Mouse (Mus musculus) forebrain, embryonic 14.5 days (tissue): ENCODE results near the gene Shb. TPM values are rescaled to one million over a fixed set of nuclear protein-coding genes. Genes with fewer than 3 reads are reported as not detected.

Experiments
- ATAC-seq: fragments of 200-750 bp; cut with Nextera tagmentation; 2 replicates; pipeline ENCODE4 v1.8.0; 2017; ENCODE audit warnings: mild to moderate bottlenecking, moderate library complexity
- DNase-seq: peaks from one replicate; pipeline ENCODE4 v3.0.0-alpha.2; 2015; ENCODE audit warnings: low spot score
- H3K27ac ChIP-seq: fragments of 300-500 bp; sonication (generic); 2 replicates; pipeline ENCODE4 v1.5.1; 2014; ENCODE audit warnings: low read depth, mild to moderate bottlenecking, control low read depth, low read length, moderate library complexity
- H3K27me3 ChIP-seq: fragments of 300-500 bp; sonication (generic); replicated peaks from 2 replicates; pipeline ENCODE4 v1.6.1; 2014; ENCODE audit warnings: low read length, control low read depth, mixed read lengths; ENCODE audit not compliant: control insufficient read depth, insufficient read depth
- H3K36me3 ChIP-seq: fragments of 300-500 bp; sonication (generic); 2 replicates; pipeline ENCODE4 v1.6.1; 2014; ENCODE audit warnings: low read length, control low read depth; ENCODE audit not compliant: control insufficient read depth, insufficient read depth
- H3K4me1 ChIP-seq: fragments of 300-500 bp; sonication (generic); 2 replicates; pipeline ENCODE4 v1.6.1; 2014; ENCODE audit warnings: antibody characterized with exemption, low read length, control low read depth; ENCODE audit not compliant: control insufficient read depth, insufficient read depth
- H3K4me2 ChIP-seq: fragments of 300-500 bp; sonication (generic); 2 replicates; pipeline ENCODE4 v1.6.1; 2014; ENCODE audit warnings: mild to moderate bottlenecking, control low read depth, low read length
- H3K4me3 ChIP-seq: fragments of 300-500 bp; sonication (generic); 2 replicates; pipeline ENCODE4 v1.5.1; 2014; ENCODE audit warnings: low read depth, low read length, control low read depth
- H3K9ac ChIP-seq: fragments of 300-500 bp; sonication (generic); 2 replicates; pipeline ENCODE4 v1.6.1; 2014; ENCODE audit warnings: mild to moderate bottlenecking, low read length, control low read depth, moderate library complexity
- H3K9me3 ChIP-seq: fragments of 300-500 bp; sonication (generic); replicated peaks from 2 replicates; pipeline ENCODE4 v1.6.1; 2016; ENCODE audit warnings: low read length, control low read depth, mixed read lengths; ENCODE audit not compliant: control insufficient read depth
- WGBS: fragments of 180-500 bp; shearing (Covaris S2); extraction: QIAGEN DNeasy Blood & Tissue Kit; methylation state at CpG from one replicate; pipeline ENCODE4 v1.1.7; 2014; 5-methylcytosine and 5-hydroxymethylcytosine counted together
- polyA plus RNA-seq: library from polyadenylated mRNA; unstranded; fragments of >200 nt; fragmentation: Nextera tagmentation; extraction: Ambion mirVana; gene quantifications from 2 replicates; pipeline ENCODE4 v1.2.1, GENCODE M21; 2014

The Shb gene
- polyA plus RNA-seq, 1 experiment from 2014 or later, result 14.5 TPM

GRCm38 (mm10) chr4:45503380-45503779, 28.9 kb downstream of the Shb start:
- ATAC-seq (no peak), DNase-seq (no peak)
- Histone ChIP-seq H3K4me3 (no peak overlapping the region), H3K27ac (no peak overlapping the region), H3K4me2 (no peak overlapping the region), H3K4me1 (peaks cover 34% of the 10 kb centered on the region), H3K36me3 (no peaks in the 10 kb centered on the region), H3K27me3 (no peaks in the 10 kb centered on the region), H3K9me3 (no peaks in the 10 kb centered on the region), H3K9ac (no peak overlapping the region)
- WGBS, result 80% methylated on average over 6 of the region's 6 CpGs

- DNase-seq, result no peak
- no peaks in the 10 kb centered on the region for H3K36me3 ChIP-seq
- H3K27ac ChIP-seq, result no peak overlapping the region
- ATAC-seq, result no peak
- H3K27me3 ChIP-seq, result no peaks in the 10 kb centered on the region
- H3K4me1 ChIP-seq, result peaks cover 41% of the 10 kb centered on the region
- H3K4me3 ChIP-seq, result no peak overlapping the region
- no peaks in the 10 kb centered on the region for H3K9me3 ChIP-seq
- no peak overlapping the region for H3K4me2 ChIP-seq
- H3K9ac ChIP-seq, result no peak overlapping the region
- WGBS, result 92% methylated on average over 9 of the region's 9 CpGs
These were observed 30.3 kb downstream of the Shb start for GRCm38 (mm10) chr4:45502002-45502401.

GRCm38 (mm10) chr4:45500381-45500780, 31.9 kb downstream of the Shb start:
- peaks cover 48% of the 10 kb centered on the region for H3K4me1 ChIP-seq
- no peaks in the 10 kb centered on the region for H3K27me3 ChIP-seq
- no peak overlapping the region for H3K4me3 ChIP-seq
- WGBS, result 84% methylated on average over 8 of the region's 8 CpGs
- no peak overlapping the region for H3K9ac ChIP-seq
- no peak overlapping the region for H3K27ac ChIP-seq
- H3K4me2 ChIP-seq, result no peak overlapping the region
- H3K9me3 ChIP-seq, result no peaks in the 10 kb centered on the region
- no peak for DNase-seq
- ATAC-seq, result no peak
- H3K36me3 ChIP-seq, result no peaks in the 10 kb centered on the region

- Histone ChIP-seq H3K9ac (no peak overlapping the region), H3K27me3 (no peaks in the 10 kb centered on the region), H3K4me2 (no peak overlapping the region), H3K36me3 (no peaks in the 10 kb centered on the region), H3K9me3 (no peaks in the 10 kb centered on the region), H3K4me3 (no peak overlapping the region), H3K27ac (0 out of 2 replicates have a peak overlapping the region, but pooled peaks have one; percentile 28), H3K4me1 (peaks cover 56% of the 10 kb centered on the region)
- no peak for DNase-seq
- ATAC-seq, result no peak
- 23% methylated on average over 10 of the region's 10 CpGs for WGBS
These were observed 32.7 kb downstream of the Shb start for GRCm38 (mm10) chr4:45499556-45499955.

DNA sequence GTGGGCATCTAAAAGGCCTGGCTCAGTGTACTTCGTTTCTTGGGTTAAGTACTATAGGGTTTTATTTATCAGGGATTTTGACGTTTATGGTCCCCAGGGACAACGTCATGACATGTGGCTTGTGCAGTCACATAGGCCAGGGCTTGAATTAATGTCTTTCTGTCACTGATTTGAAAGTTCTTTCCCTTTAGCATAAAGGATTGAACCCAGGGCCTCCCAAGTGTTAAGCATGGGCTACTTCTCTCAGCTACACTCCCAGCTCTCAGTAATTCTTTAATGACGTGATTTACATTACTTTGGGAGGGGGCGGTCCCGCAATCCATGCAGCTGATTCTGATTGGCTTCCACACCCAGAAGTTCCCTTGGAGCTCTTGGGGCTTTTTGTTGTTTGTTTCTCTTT, 33.2 kb downstream of the Shb start:
- H3K4me1 ChIP-seq, result peaks cover 58% of the 10 kb centered on the region
- no peak overlapping the region for H3K4me3 ChIP-seq
- 0 out of 2 replicates have a peak overlapping the region, but pooled peaks have one; percentile 28 for H3K27ac ChIP-seq
- H3K36me3 ChIP-seq, result no peaks in the 10 kb centered on the region
- ATAC-seq (no peak), DNase-seq (peak; percentile 52)
- no peak overlapping the region for H3K4me2 ChIP-seq
- H3K27me3 ChIP-seq, result no peaks in the 10 kb centered on the region
- WGBS, result 11% methylated on average over 6 of the region's 6 CpGs
- H3K9ac ChIP-seq, result 0 out of 2 replicates have a peak overlapping the region, but pooled peaks have one; percentile 6
- no peaks in the 10 kb centered on the region for H3K9me3 ChIP-seq

- Histone ChIP-seq H3K27ac (no peak overlapping the region), H3K4me3 (no peak overlapping the region), H3K4me1 (peaks cover 59% of the 10 kb centered on the region), H3K9me3 (no peaks in the 10 kb centered on the region), H3K9ac (no peak overlapping the region), H3K36me3 (no peaks in the 10 kb centered on the region), H3K27me3 (no peaks in the 10 kb centered on the region), H3K4me2 (no peak overlapping the region)
- no peak for DNase-seq
- no peak for ATAC-seq
- 54% methylated on average over 5 of the region's 5 CpGs for WGBS
These were observed 33.9 kb downstream of the Shb start for GRCm38 (mm10) chr4:45498345-45498744.

DNA sequence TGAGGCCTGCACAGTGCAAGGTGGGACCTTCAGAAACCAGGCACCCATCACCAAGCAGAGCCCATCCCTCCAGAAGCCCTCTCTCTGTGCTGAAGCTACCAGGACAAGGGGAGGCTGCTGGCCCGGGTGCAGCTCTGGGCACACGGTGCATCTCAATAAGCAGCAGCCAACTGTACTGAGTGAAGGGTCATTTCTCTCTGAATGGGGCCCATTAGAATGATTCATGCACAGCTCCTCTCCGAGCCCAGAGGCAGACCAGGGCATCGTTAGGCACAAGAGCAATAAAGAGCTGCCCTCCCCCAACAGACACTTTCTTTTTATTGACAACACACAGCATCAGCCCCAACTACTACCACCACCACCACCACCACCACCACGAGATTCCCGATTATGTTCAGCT, 35.0 kb downstream of the Shb start:
- WGBS, result 31% methylated on average over 6 of the region's 6 CpGs
- Histone ChIP-seq H3K36me3 (no peaks in the 10 kb centered on the region), H3K4me2 (no peak overlapping the region), H3K4me1 (peaks cover 68% of the 10 kb centered on the region), H3K27ac (no peak overlapping the region), H3K9ac (no peak overlapping the region), H3K9me3 (no peaks in the 10 kb centered on the region), H3K4me3 (no peak overlapping the region), H3K27me3 (no peaks in the 10 kb centered on the region)
- ATAC-seq (no peak), DNase-seq (no peak)

DNA sequence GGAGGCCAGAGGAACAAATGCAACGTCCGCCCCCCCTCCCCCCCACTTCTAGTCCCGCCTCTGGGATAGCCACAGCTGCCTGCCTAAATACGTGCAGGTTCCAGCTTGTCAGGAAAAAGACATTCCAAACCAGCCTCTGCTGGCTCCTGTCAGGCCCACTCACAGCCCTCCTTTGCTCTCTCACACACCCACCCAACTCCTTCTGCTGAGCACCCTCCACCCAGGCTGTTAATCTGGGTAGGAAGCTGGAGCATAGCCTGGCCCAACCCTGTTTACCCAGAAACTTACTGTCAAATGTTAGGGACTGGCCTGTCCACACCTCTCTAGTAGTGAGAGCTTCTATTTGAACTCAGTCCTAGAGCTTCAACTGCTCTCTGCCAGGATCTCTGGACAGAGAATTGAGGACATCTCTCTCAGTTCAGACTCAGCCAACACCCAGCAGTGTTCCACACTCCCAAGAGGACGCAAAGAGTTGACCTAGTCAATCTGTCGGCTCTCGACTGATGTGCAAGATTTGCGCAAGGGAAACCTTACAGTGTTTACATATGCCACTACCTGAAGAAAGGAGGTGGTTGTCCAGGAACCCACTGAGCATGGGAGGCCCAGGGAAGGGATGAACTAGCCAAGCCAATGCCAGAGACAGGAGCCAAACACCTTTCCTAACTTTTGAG, 36.6 kb downstream of the Shb start:
- H3K4me2 ChIP-seq, result no peak overlapping the region
- H3K9ac ChIP-seq, result no peak overlapping the region
- no peaks in the 10 kb centered on the region for H3K9me3 ChIP-seq
- H3K4me3 ChIP-seq, result no peak overlapping the region
- DNase-seq (no peak), ATAC-seq (no peak)
- H3K27me3 ChIP-seq, result no peaks in the 10 kb centered on the region
- 63% methylated on average over 8 of the region's 8 CpGs for WGBS
- H3K4me1 ChIP-seq, result peaks cover 80% of the 10 kb centered on the region
- no peaks in the 10 kb centered on the region for H3K36me3 ChIP-seq
- no peak overlapping the region for H3K27ac ChIP-seq

- H3K27me3 ChIP-seq, result no peaks in the 10 kb centered on the region
- H3K4me2 ChIP-seq, result no peak overlapping the region
- H3K27ac ChIP-seq, result no peak overlapping the region; the same call in 1 of the 2 replicates
- H3K4me3 ChIP-seq, result no peak overlapping the region
- H3K36me3 ChIP-seq, result no peaks in the 10 kb centered on the region
- WGBS, result 29% methylated on average over 6 of the region's 6 CpGs
- ATAC-seq, result no peak
- DNase-seq, result no peak
- H3K9me3 ChIP-seq, result no peaks in the 10 kb centered on the region
- peak overlapping the region; percentile 22 for H3K9ac ChIP-seq
- H3K4me1 ChIP-seq, result peaks cover 88% of the 10 kb centered on the region
These were observed 38.4 kb downstream of the Shb start for GRCm38 (mm10) chr4:45493786-45494400.
